Mouse (Mus musculus) neural tube, embryonic 13.5 days (tissue): Measurements from ENCODE around the gene Clcnka. TPM values are rescaled to one million over a fixed set of nuclear protein-coding genes. Genes with fewer than 3 reads are reported as not detected.
A peak's percentile ranks its signal among the peaks of the same experiment; 100 is the strongest.

Source experiments
- ATAC-seq: fragments of 200-750 bp; cut with Nextera tagmentation; 2 replicates; pipeline ENCODE4 v1.8.0; 2017; ENCODE audit warnings: low read depth, mild to moderate bottlenecking, moderate TSS enrichment, moderate library complexity
- H3K27ac ChIP-seq: fragments of 300-500 bp; sonication (generic); replicated peaks from 2 replicates; pipeline ENCODE4 v1.5.1; 2015; ENCODE audit warnings: moderate library complexity, mild to moderate bottlenecking, inconsistent platforms
- H3K27me3 ChIP-seq: fragments of 300-500 bp; sonication (generic); 2 replicates; pipeline ENCODE4 v1.6.1; 2015; ENCODE audit warnings: mild to moderate bottlenecking, inconsistent platforms
- H3K36me3 ChIP-seq: fragments of 300-500 bp; sonication (generic); 2 replicates; pipeline ENCODE4 v1.6.1; 2015; ENCODE audit warnings: mild to moderate bottlenecking, inconsistent platforms
- H3K4me1 ChIP-seq: fragments of 300-500 bp; sonication (generic); replicated peaks from 2 replicates; pipeline ENCODE4 v1.6.1; 2015; ENCODE audit warnings: inconsistent platforms
- H3K4me2 ChIP-seq: fragments of 300-500 bp; sonication (generic); 2 replicates; pipeline ENCODE4 v1.6.1; 2015; ENCODE audit warnings: inconsistent platforms, mild to moderate bottlenecking, moderate library complexity
- H3K4me3 ChIP-seq: fragments of 300-500 bp; sonication (generic); 2 replicates; pipeline ENCODE4 v1.5.1; 2015; ENCODE audit warnings: mild to moderate bottlenecking, inconsistent platforms
- H3K9ac ChIP-seq: fragments of 300-500 bp; sonication (generic); 2 replicates; pipeline ENCODE4 v1.6.1; 2015; ENCODE audit warnings: moderate library complexity, mild to moderate bottlenecking, inconsistent platforms
- H3K9me3 ChIP-seq: fragments of 300-500 bp; sonication (generic); 2 replicates; pipeline ENCODE4 v1.6.1; 2016; ENCODE audit warnings: inconsistent platforms
- WGBS: fragments of 180-500 bp; shearing (Covaris S2); methylation state at CpG from one replicate; pipeline ENCODE4 v1.1.7; 2015; 5-methylcytosine and 5-hydroxymethylcytosine counted together
- polyA plus RNA-seq: library from polyadenylated mRNA; unstranded; fragments of >200 nt; fragmentation: Nextera tagmentation; extraction: Ambion mirVana; gene quantifications from 2 replicates; pipeline ENCODE4 v1.2.1, GENCODE M21; 2015

The Clcnka gene
- not detected in 2 replicates for polyA plus RNA-seq

GRCm38 (mm10) chr4:141398545-141398944 lies at the start of gene Clcnka:
Gene Clcnka (minus strand): TSS chr4:141398724.
- H3K27ac ChIP-seq, result no peak within 1 kb of the TSS
- no peak for ATAC-seq
- peaks cover 3% of the 10 kb centered on the region; the same call in 1 of the 2 replicates for H3K27me3 ChIP-seq
- H3K4me1 ChIP-seq, result no peaks in the 10 kb centered on the region
- H3K9ac ChIP-seq, result no peak within 1 kb of the TSS
- H3K36me3 ChIP-seq, result no peaks in the 10 kb centered on the region
- no peak within 1 kb of the TSS for H3K4me3 ChIP-seq
- whole genome bisulfite sequencing, result 76% methylated on average over 12 of the region's 12 CpGs
- no peak within 1 kb of the TSS for H3K4me2 ChIP-seq
- H3K9me3 ChIP-seq, result no peaks in the 10 kb centered on the region

GRCm38 (mm10) chr4:141446211-141446610 lies 47.7 kb upstream of the Clcnka start:
- Histone ChIP-seq H3K4me2 (no peak overlapping the region), H3K9me3 (no peaks in the 10 kb centered on the region)
- WGBS, result 72% methylated on average over 7 of the region's 7 CpGs

GRCm38 (mm10) chr4:141445328-141445720 lies 46.8 kb upstream of the Clcnka start:
- H3K9me3 ChIP-seq, result no peaks in the 10 kb centered on the region
- H3K4me2 ChIP-seq, result peak overlapping the region; percentile 78
- peaks cover 24% of the 10 kb centered on the region for H3K4me1 ChIP-seq
- H3K27me3 ChIP-seq, result no peaks in the 10 kb centered on the region; the same call in 1 of the 2 replicates
- H3K36me3 ChIP-seq, result peaks cover 36% of the 10 kb centered on the region
- no peak for ATAC-seq
- peak overlapping the region; percentile 89; the same call in 1 of the 2 replicates for H3K27ac ChIP-seq
- peak overlapping the region; percentile 97 for H3K9ac ChIP-seq
- H3K4me3 ChIP-seq, result peak overlapping the region; percentile 97
- 16% methylated on average over 14 of the region's 14 CpGs for WGBS

More at GRCm38 (mm10) chr4:141446211-141446610, 47.7 kb upstream of the Clcnka start:
- peaks cover 43% of the 10 kb centered on the region for H3K36me3 ChIP-seq
- peak overlapping the region; percentile 97; the same call in 1 of the 2 replicates for H3K4me3 ChIP-seq
- ATAC-seq, result no peak
- peaks cover 24% of the 10 kb centered on the region for H3K4me1 ChIP-seq
- H3K9ac ChIP-seq, result peak overlapping the region; percentile 97; the same call in 1 of the 2 replicates
- H3K27me3 ChIP-seq, result no peaks in the 10 kb centered on the region; the same call in 1 of the 2 replicates
- no peak overlapping the region for H3K27ac ChIP-seq

- H3K4me2 ChIP-seq, result peak within 1 kb of the TSS; percentile 78
- no peaks in the 10 kb centered on the region; the same call in 1 of the 2 replicates for H3K27me3 ChIP-seq
- H3K9me3 ChIP-seq, result no peaks in the 10 kb centered on the region
- H3K36me3 ChIP-seq, result peaks cover 30% of the 10 kb centered on the region
- peaks cover 24% of the 10 kb centered on the region for H3K4me1 ChIP-seq
- H3K9ac ChIP-seq, result peak within 1 kb of the TSS; percentile 97
- peak within 1 kb of the TSS; percentile 89 for H3K27ac ChIP-seq
- under 1% methylated on average over 68 of the region's 102 CpGs for WGBS
- peak; percentile 94 for ATAC-seq
- H3K4me3 ChIP-seq, result peak within 1 kb of the TSS; percentile 97
Observed at GRCm38 (mm10) chr4:141444451-141445327, 46.2 kb upstream of the Clcnka start, which contains the start of gene Zbtb17. Gene Zbtb17 (plus strand): TSS chr4:141444654.

GRCm38 (mm10) chr4:141443641-141444429 lies 45.3 kb upstream of the Clcnka start:
- Histone ChIP-seq H3K4me3 (peak overlapping the region; percentile 97), H3K27ac (no peak overlapping the region), H3K9me3 (no peaks in the 10 kb centered on the region), H3K36me3 (peaks cover 21% of the 10 kb centered on the region), H3K9ac (peak overlapping the region; percentile 97), H3K4me1 (peaks cover 24% of the 10 kb centered on the region), H3K27me3 (no peaks in the 10 kb centered on the region; the same call in 1 of the 2 replicates), H3K4me2 (peak overlapping the region; percentile 78)
- ATAC-seq, result 0 out of 2 replicates have a peak, but pooled peaks have one; percentile 2
- 51% methylated on average over 11 of the region's 11 CpGs for WGBS

- H3K4me2 ChIP-seq, result no peak overlapping the region
- H3K9me3 ChIP-seq, result no peaks in the 10 kb centered on the region
- no peak overlapping the region for H3K9ac ChIP-seq
- no peaks in the 10 kb centered on the region for H3K36me3 ChIP-seq
- ATAC-seq, result no peak
- H3K4me1 ChIP-seq, result peaks cover 17% of the 10 kb centered on the region
- H3K4me3 ChIP-seq, result no peak overlapping the region
- H3K27me3 ChIP-seq, result no peaks in the 10 kb centered on the region; the same call in 1 of the 2 replicates
- no peak overlapping the region for H3K27ac ChIP-seq
Observed at GRCm38 (mm10) chr4:141440877-141441276, 42.4 kb upstream of the Clcnka start.

- H3K9ac ChIP-seq, result no peak overlapping the region
- H3K4me2 ChIP-seq, result no peak overlapping the region
- H3K9me3 ChIP-seq, result no peaks in the 10 kb centered on the region
- no peak overlapping the region for H3K4me3 ChIP-seq
- H3K36me3 ChIP-seq, result no peaks in the 10 kb centered on the region
- no peak overlapping the region for H3K27ac ChIP-seq
- WGBS, result 83% methylated on average over 12 of the region's 12 CpGs
- H3K4me1 ChIP-seq, result peaks cover 7% of the 10 kb centered on the region
- H3K27me3 ChIP-seq, result no peaks in the 10 kb centered on the region; the same call in 1 of the 2 replicates
- ATAC-seq, result no peak
Observed at GRCm38 (mm10) chr4:141439083-141439803, 40.7 kb upstream of the Clcnka start.

- H3K9ac ChIP-seq, result no peak within 1 kb of the TSS
- ATAC-seq, result no peak
- H3K27ac ChIP-seq, result no peak within 1 kb of the TSS
- no peak within 1 kb of the TSS for H3K4me2 ChIP-seq
- no peaks in the 10 kb centered on the region for H3K9me3 ChIP-seq
- H3K4me3 ChIP-seq, result no peak within 1 kb of the TSS
- H3K27me3 ChIP-seq, result no peaks in the 10 kb centered on the region
- 81% methylated on average over 1 of the region's 1 CpGs for WGBS
- H3K36me3 ChIP-seq, result no peaks in the 10 kb centered on the region
- H3K4me1 ChIP-seq, result no peaks in the 10 kb centered on the region
Observed at GRCm38 (mm10) chr4:141435974-141436373, 37.5 kb upstream of the Clcnka start, which contains the start of gene Srarp. Gene Srarp (minus strand): TSS chr4:141436105.

- whole genome bisulfite sequencing, result 86% methylated on average over 18 of the region's 18 CpGs
- H3K36me3 ChIP-seq, result no peaks in the 10 kb centered on the region
- no peak overlapping the region for H3K9ac ChIP-seq
- H3K4me2 ChIP-seq, result no peak overlapping the region
- H3K27me3 ChIP-seq, result no peaks in the 10 kb centered on the region
- no peak overlapping the region for H3K4me3 ChIP-seq
- no peak overlapping the region for H3K27ac ChIP-seq
- H3K4me1 ChIP-seq, result no peaks in the 10 kb centered on the region
- no peak for ATAC-seq
- no peaks in the 10 kb centered on the region for H3K9me3 ChIP-seq
Observed at GRCm38 (mm10) chr4:141433191-141433590, 34.7 kb upstream of the Clcnka start.

GRCm38 (mm10) chr4:141432666-141433065 lies 34.1 kb upstream of the Clcnka start:
- H3K9ac ChIP-seq, result no peak overlapping the region
- H3K4me1 ChIP-seq, result no peaks in the 10 kb centered on the region
- H3K4me2 ChIP-seq, result no peak overlapping the region
- 69% methylated on average over 14 of the region's 14 CpGs for WGBS
- H3K4me3 ChIP-seq, result no peak overlapping the region
- H3K27ac ChIP-seq, result no peak overlapping the region
- H3K27me3 ChIP-seq, result no peaks in the 10 kb centered on the region
- H3K9me3 ChIP-seq, result no peaks in the 10 kb centered on the region
- ATAC-seq, result no peak
- H3K36me3 ChIP-seq, result no peaks in the 10 kb centered on the region

GRCm38 (mm10) chr4:141430997-141431396 lies 32.5 kb upstream of the Clcnka start:
- WGBS, result 47% methylated on average over 9 of the region's 9 CpGs
- Histone ChIP-seq H3K36me3 (no peaks in the 10 kb centered on the region), H3K27ac (no peak overlapping the region), H3K4me2 (no peak overlapping the region), H3K9ac (no peak overlapping the region), H3K27me3 (peaks cover 14% of the 10 kb centered on the region), H3K4me3 (no peak overlapping the region), H3K4me1 (peaks cover 7% of the 10 kb centered on the region), H3K9me3 (no peaks in the 10 kb centered on the region)
- no peak for ATAC-seq
